Mouse (Mus musculus): ENCODE measurements around the gene Ppp2r5c. TPM values are rescaled to one million over a fixed set of nuclear protein-coding genes. Genes with fewer than 3 reads are reported as not detected.

The Ppp2r5c gene
- total and polyA plus RNA-seq, 3 experiments = 72.0 to 100.0 (median 93.9) TPM

GRCm38 (mm10) chr12:110532711-110533110 lies 85.8 kb downstream of the Ppp2r5c start:
- Histone ChIP-seq H3K36me3 (ENCODE audit: control insufficient read depth in 1 of 2, insufficient read depth in 2 of 2, low read length in 2 of 2) (peaks cover 0 to 2% of the 10 kb centered on the region in 2 experiments; a peak in 2 of 4 replicates), H3K27me3 (ENCODE audit: control insufficient read depth in 1 of 2, insufficient read depth in 2 of 2, low read length in 2 of 2) (no peaks in the 10 kb centered on the region), H3K4me1 (ENCODE audit: control insufficient read depth in 1 of 2, insufficient read depth in 2 of 2, low read length in 2 of 2) (no peaks in the 10 kb centered on the region), H3K9me3 (replicated peaks; ENCODE audit: insufficient read depth, low read length) (no peaks in the 10 kb centered on the region), H3K4me3 (ENCODE audit: control insufficient read depth in 1 of 2, insufficient read depth in 1 of 2, low read depth in 2 of 2, low read length in 2 of 2) (no peak overlapping the region), H3K9ac (ENCODE audit: control insufficient read depth, low read depth, low read length, poor library complexity, severe bottlenecking) (no peak overlapping the region), H3K27ac (ENCODE audit: control insufficient read depth, low read depth, low read length) (no peak overlapping the region), H3K79me2 (ENCODE audit: control insufficient read depth, insufficient read depth, low read length, poor library complexity) (peaks cover 1% of the 10 kb centered on the region; the same call in 1 of the 2 replicates)
- TF ChIP-seq MXI1 (IDR thresholded peaks at IDR 0.05; ENCODE audit: low read depth, low read length) = no peak
- no peak for TF ChIP-seq ZMIZ1 (IDR thresholded peaks at IDR 0.05; ENCODE audit: low read depth, low read length)
- TF ChIP-seq MAZ (IDR thresholded peaks at IDR 0.05; ENCODE audit: low read depth, low read length) = no peak
- TF ChIP-seq NRF1 (IDR thresholded peaks at IDR 0.05; ENCODE audit: insufficient read depth, low read depth, low read length, poor library complexity, severe bottlenecking) = no peak
- no peak for TF ChIP-seq UBTF (IDR thresholded peaks at IDR 0.05; ENCODE audit: borderline replicate concordance, insufficient read depth, low read depth, low read length)
- no peak for TF ChIP-seq JUND (IDR thresholded peaks at IDR 0.05; ENCODE audit: low read depth, low read length)
- TF ChIP-seq CHD1 (IDR thresholded peaks at IDR 0.05; ENCODE audit: low read depth, low read length) = no peak
- no peak for TF ChIP-seq RCOR1 (IDR thresholded peaks at IDR 0.05; ENCODE audit: low read depth, low read length)
- TF ChIP-seq TBP (IDR thresholded peaks at IDR 0.05; ENCODE audit: low read depth, low read length) = no peak
- TF ChIP-seq MAX (IDR thresholded peaks at IDR 0.05; ENCODE audit: low read length) = no peak
- no peak for TF ChIP-seq HCFC1 (IDR thresholded peaks at IDR 0.05; ENCODE audit: low read depth, low read length)
- TF ChIP-seq GABPA (IDR thresholded peaks at IDR 0.05; ENCODE audit: low read depth, low read length) = no peak
- TF ChIP-seq NELFE (IDR thresholded peaks at IDR 0.05; ENCODE audit: low read depth, low read length) = no peak
- no peak for TF ChIP-seq BHLHE40 (IDR thresholded peaks at IDR 0.05; ENCODE audit: borderline replicate concordance, low read depth, low read length)
- TF ChIP-seq MAFK (IDR thresholded peaks at IDR 0.05; ENCODE audit: borderline replicate concordance, low read depth, low read length) = no peak
- TF ChIP-seq USF2 (IDR thresholded peaks at IDR 0.05; ENCODE audit: borderline replicate concordance in 1 of 2, insufficient read depth in 1 of 2, low read depth in 1 of 2, low read length in 2 of 2) = no peak
- no peak for TF ChIP-seq MEF2A (IDR thresholded peaks at IDR 0.05; ENCODE audit: extremely low read depth, insufficient replicate concordance, low read depth, low read length, poor library complexity, severe bottlenecking)
- TF ChIP-seq POLR2AphosphoS2 (IDR thresholded peaks at IDR 0.05; ENCODE audit: low read length) = no peak
- TF ChIP-seq MYC (IDR thresholded peaks at IDR 0.05; ENCODE audit: low read depth, low read length) = no peak
- no peak for TF ChIP-seq USF1 (IDR thresholded peaks at IDR 0.05; ENCODE audit: low read depth, low read length)
- no peak for DNase-seq (ENCODE audit: low read depth, low spot score)

DNA sequence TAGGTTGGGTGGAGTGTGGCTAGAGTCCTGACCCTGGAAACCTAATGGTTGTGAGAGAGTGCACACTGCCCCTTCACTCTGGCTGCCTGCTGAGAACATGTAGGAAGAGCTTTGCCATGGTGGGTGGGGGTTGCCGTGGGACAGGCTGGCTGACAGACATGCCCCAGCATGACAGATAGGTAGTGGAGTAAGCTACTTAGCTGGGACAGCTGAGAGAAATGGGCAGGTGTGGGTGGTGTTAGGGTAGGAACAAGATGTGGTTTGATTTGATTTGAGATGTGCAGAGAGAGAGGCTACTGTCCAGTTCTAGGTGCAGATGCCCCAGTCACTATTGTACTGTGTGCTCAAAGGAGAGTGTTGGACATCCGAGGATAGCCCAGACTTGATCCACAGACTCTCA lies 86.2 kb downstream of the Ppp2r5c start:
- no peak for DNase-seq (ENCODE audit: low read depth, low spot score)
- Histone ChIP-seq H3K4me3 (ENCODE audit: control insufficient read depth in 1 of 2, insufficient read depth in 1 of 2, low read depth in 2 of 2, low read length in 2 of 2) (no peak overlapping the region), H3K36me3 (ENCODE audit: control insufficient read depth in 1 of 2, insufficient read depth in 2 of 2, low read length in 2 of 2) (peaks cover 0 to 2% of the 10 kb centered on the region in 2 experiments; a peak in 2 of 4 replicates), H3K4me1 (ENCODE audit: control insufficient read depth in 1 of 2, insufficient read depth in 2 of 2, low read length in 2 of 2) (no peaks in the 10 kb centered on the region), H3K9ac (ENCODE audit: control insufficient read depth, low read depth, low read length, poor library complexity, severe bottlenecking) (no peak overlapping the region), H3K27me3 (ENCODE audit: control insufficient read depth in 1 of 2, insufficient read depth in 2 of 2, low read length in 2 of 2) (no peaks in the 10 kb centered on the region), H3K79me2 (ENCODE audit: control insufficient read depth, insufficient read depth, low read length, poor library complexity) (peaks cover 1% of the 10 kb centered on the region; the same call in 1 of the 2 replicates), H3K9me3 (replicated peaks; ENCODE audit: insufficient read depth, low read length) (no peaks in the 10 kb centered on the region), H3K27ac (ENCODE audit: control insufficient read depth, low read depth, low read length) (no peak overlapping the region)
- TF ChIP-seq USF1 (IDR thresholded peaks at IDR 0.05; ENCODE audit: low read depth, low read length) = no peak
- TF ChIP-seq USF2 (IDR thresholded peaks at IDR 0.05; ENCODE audit: borderline replicate concordance in 1 of 2, insufficient read depth in 1 of 2, low read depth in 1 of 2, low read length in 2 of 2) = no peak
- TF ChIP-seq ELF1 (IDR thresholded peaks at IDR 0.05; ENCODE audit: low read depth, low read length) = no peak
- TF ChIP-seq HCFC1 (IDR thresholded peaks at IDR 0.05; ENCODE audit: low read depth, low read length) = no peak
- TF ChIP-seq BHLHE40 (IDR thresholded peaks at IDR 0.05; ENCODE audit: borderline replicate concordance, low read depth, low read length) = no peak
- TF ChIP-seq ETS1 (IDR thresholded peaks at IDR 0.05; ENCODE audit: low read depth, low read length) = no peak
- TF ChIP-seq MYC (IDR thresholded peaks at IDR 0.05; ENCODE audit: low read depth, low read length) = no peak
- no peak for TF ChIP-seq TAL1 (IDR thresholded peaks at IDR 0.05; ENCODE audit: low read length)
- TF ChIP-seq MAFK (IDR thresholded peaks at IDR 0.05; ENCODE audit: borderline replicate concordance, low read depth, low read length) = no peak
- TF ChIP-seq KAT2A (conservative IDR thresholded peaks at IDR 0.05; ENCODE audit: low read depth, low read length) = no peak
- no peak for TF ChIP-seq MEF2A (IDR thresholded peaks at IDR 0.05; ENCODE audit: extremely low read depth, insufficient replicate concordance, low read depth, low read length, poor library complexity, severe bottlenecking)
- no peak for TF ChIP-seq MAX (IDR thresholded peaks at IDR 0.05; ENCODE audit: low read length)

All from MEL (cell line).